Mouse (Mus musculus): Measurements from ENCODE around the gene Yod1.

GRCm38 (mm10) chr1:130744961-130745360 lies 27.8 kb downstream of the Yod1 start:
- TF ChIP-seq CTCF (IDR thresholded peaks at IDR 0.05; ENCODE audit: borderline replicate concordance, extremely low read depth, insufficient read depth, insufficient read length) (no peak), POLR2A (IDR thresholded peaks at IDR 0.05; ENCODE audit: borderline replicate concordance, extremely low read depth, insufficient read depth, insufficient read length, poor library complexity, severe bottlenecking) (no peak)
